Mouse (Mus musculus) heart, embryonic 12.5 days (tissue): ENCODE data around the gene Plekhf1. TPM values are rescaled to one million over a fixed set of nuclear protein-coding genes. Genes with fewer than 3 reads are reported as not detected.

Experiments used
- ATAC-seq: fragments of 200-750 bp; cut with Nextera tagmentation; 2 replicates; pipeline ENCODE4 v1.8.0; 2017; ENCODE audit warnings: moderate TSS enrichment, moderate library complexity; ENCODE audit not compliant: insufficient number of reproducible peaks, low FRiP score
- H3K27ac ChIP-seq: fragments of 300-500 bp; sonication (generic); 2 replicates; pipeline ENCODE4 v1.5.1; 2016; ENCODE audit warnings: mild to moderate bottlenecking, moderate library complexity; ENCODE audit not compliant: poor library complexity, severe bottlenecking
- H3K27me3 ChIP-seq: fragments of 300-500 bp; sonication (generic); replicated peaks from 2 replicates; pipeline ENCODE4 v1.6.1; 2016; ENCODE audit warnings: mild to moderate bottlenecking, moderate library complexity
- H3K36me3 ChIP-seq: fragments of 300-500 bp; sonication (generic); 2 replicates; pipeline ENCODE4 v1.6.1; 2016; ENCODE audit warnings: mild to moderate bottlenecking, moderate library complexity
- H3K4me1 ChIP-seq: fragments of 300-500 bp; sonication (generic); replicated peaks from 2 replicates; pipeline ENCODE4 v1.6.1; 2016; ENCODE audit warnings: mild to moderate bottlenecking
- H3K4me2 ChIP-seq: fragments of 300-500 bp; sonication (generic); 2 replicates; pipeline ENCODE4 v1.6.1; 2016; ENCODE audit warnings: mild to moderate bottlenecking, moderate library complexity
- H3K4me3 ChIP-seq: fragments of 300-500 bp; sonication (generic); 2 replicates; pipeline ENCODE4 v1.5.1; 2016; ENCODE audit warnings: mild to moderate bottlenecking
- H3K9ac ChIP-seq: fragments of 300-500 bp; sonication (generic); 2 replicates; pipeline ENCODE4 v1.6.1; 2016; ENCODE audit warnings: mild to moderate bottlenecking, moderate library complexity
- H3K9me3 ChIP-seq: fragments of 300-500 bp; sonication (generic); replicated peaks from 2 replicates; pipeline ENCODE4 v1.6.1; 2016; ENCODE audit warnings: mild to moderate bottlenecking, moderate library complexity
- WGBS: fragments of 180-500 bp; shearing (Covaris S2); methylation state at CpG from one replicate; pipeline ENCODE4 v1.1.7; 2016; 5-methylcytosine and 5-hydroxymethylcytosine counted together
- polyA plus RNA-seq: library from polyadenylated mRNA; unstranded; fragments of >200 nt; fragmentation: Nextera tagmentation; extraction: Ambion mirVana; gene quantifications from 2 replicates; pipeline ENCODE4 v1.2.1, GENCODE M21; 2016

Plekhf1 gene
- polyA plus RNA-seq, 1 experiment from 2014 or later, result 1.7 TPM

DNA sequence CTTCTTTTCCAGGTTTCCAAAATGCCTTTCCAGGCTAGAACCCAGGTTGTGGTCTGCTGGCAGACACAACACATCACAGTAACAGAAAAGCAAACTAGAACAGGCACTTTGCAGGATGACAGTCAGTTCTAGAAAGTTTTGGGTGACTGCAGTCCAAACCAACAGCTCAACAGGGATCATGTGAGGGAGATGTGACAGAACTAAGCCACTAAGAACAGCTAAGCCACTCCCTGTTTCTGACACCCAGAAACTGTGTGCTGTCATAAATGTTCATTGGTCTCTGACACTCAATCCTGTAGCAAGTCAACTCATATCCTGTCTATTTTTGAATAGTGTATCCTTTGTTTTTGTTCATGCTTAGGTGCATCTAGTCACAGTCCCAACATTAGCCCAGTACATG, 9.3 kb upstream of the Plekhf1 start:
- Histone ChIP-seq H3K4me1 (no peaks in the 10 kb centered on the region), H3K4me3 (no peak overlapping the region), H3K27me3 (no peaks in the 10 kb centered on the region), H3K9ac (no peak overlapping the region), H3K27ac (no peak overlapping the region), H3K36me3 (no peaks in the 10 kb centered on the region), H3K4me2 (no peak overlapping the region), H3K9me3 (no peaks in the 10 kb centered on the region)
- ATAC-seq, result no peak

DNA sequence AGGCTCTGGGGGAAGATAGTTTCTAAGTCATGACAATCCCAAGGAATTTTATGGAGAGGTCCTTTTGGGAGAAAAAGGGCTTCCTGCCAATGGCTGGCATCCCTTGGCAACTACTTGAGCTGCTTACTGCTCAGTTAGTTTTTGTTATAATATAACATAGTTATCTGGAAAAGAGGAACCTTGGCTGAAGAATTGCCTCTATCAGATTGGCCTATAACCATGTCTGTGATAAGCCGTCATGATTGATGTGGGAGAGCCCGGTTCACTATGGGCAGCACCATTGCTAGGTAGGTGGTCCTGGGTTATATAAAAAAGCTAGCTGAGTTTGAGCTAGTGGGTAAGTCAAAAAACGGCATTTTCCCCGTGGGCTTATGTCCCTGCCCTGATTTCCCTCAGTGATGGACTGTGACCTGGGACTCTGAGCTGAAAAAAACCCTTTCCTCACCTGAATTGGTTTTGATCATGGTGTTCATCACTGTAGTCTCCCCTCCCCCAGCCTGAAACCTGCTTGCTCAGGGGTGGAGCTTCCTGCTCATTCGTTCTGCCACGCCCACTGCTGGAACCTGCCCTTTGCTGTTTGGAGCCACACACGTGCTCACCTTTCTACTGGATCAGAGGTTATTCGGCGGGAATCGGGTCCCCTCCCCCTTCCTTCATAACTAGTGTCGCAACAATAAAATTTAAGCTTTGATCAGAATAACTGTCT, 8.7 kb upstream of the Plekhf1 start:
- H3K36me3 ChIP-seq, result no peaks in the 10 kb centered on the region
- H3K4me3 ChIP-seq, result no peak overlapping the region
- no peaks in the 10 kb centered on the region for H3K27me3 ChIP-seq
- H3K27ac ChIP-seq, result no peak overlapping the region
- no peak overlapping the region for H3K4me2 ChIP-seq
- 39% methylated on average over 11 of the region's 11 CpGs for WGBS
- no peaks in the 10 kb centered on the region for H3K4me1 ChIP-seq
- ATAC-seq, result no peak
- no peak overlapping the region for H3K9ac ChIP-seq
- H3K9me3 ChIP-seq, result no peaks in the 10 kb centered on the region

DNA sequence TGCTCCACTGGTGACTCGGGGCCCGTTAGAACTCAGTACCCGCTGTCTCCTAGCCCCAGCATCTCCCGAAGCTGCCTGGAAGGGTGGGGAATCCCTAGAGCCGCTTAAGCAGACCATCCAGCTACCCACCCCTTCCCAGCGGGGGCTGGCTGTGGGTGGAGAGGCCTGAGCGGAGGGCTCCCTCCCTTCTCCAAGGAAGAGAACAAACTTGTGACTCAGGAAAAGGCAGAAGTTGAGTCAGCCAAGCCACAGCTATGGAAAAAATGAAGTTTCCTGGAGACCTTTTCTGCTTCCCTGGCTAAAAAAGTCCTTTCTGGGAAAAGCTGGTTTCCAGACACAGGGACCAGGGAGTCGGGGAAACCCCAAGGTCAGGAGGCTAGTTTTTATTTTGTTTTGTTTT, 2.5 kb upstream of the Plekhf1 start:
- Histone ChIP-seq H3K9me3 (no peaks in the 10 kb centered on the region), H3K9ac (no peak overlapping the region), H3K4me2 (no peak overlapping the region), H3K27me3 (0 out of 2 replicates have a peak, but pooled peaks cover 4% of the 10 kb centered on the region), H3K36me3 (no peaks in the 10 kb centered on the region), H3K4me1 (peaks cover 4% of the 10 kb centered on the region), H3K4me3 (no peak overlapping the region), H3K27ac (0 out of 2 replicates have a peak overlapping the region, but pooled peaks have one; percentile 1)
- ATAC-seq, result no peak
- WGBS, result 17% methylated on average over 8 of the region's 8 CpGs

DNA sequence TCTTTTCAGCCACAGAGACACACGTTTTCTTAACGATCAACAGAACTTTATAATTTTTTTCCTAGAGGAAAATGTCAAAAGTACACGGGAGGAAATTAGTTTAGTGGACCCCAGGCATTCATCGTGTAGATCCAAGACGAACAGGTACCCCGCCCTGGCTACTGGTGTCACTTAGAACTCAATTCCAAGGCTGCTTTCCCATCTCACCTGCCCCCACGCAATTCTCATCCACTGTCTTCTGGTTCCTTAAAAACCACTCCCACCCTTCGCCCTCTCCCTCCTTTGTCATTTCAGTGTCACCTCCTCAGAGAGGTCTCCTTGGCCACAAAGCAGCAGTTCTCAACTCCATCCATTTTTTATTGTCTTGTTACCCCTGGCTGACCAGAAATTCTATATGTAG, 513 bp upstream of the Plekhf1 start:
- Histone ChIP-seq H3K4me2 (peak overlapping the region; percentile 85), H3K27ac (no peak overlapping the region), H3K27me3 (0 out of 2 replicates have a peak, but pooled peaks cover 4% of the 10 kb centered on the region), H3K9me3 (no peaks in the 10 kb centered on the region), H3K4me3 (peak overlapping the region; percentile 71), H3K9ac (peak overlapping the region; percentile 55; the same call in 1 of the 2 replicates), H3K36me3 (no peaks in the 10 kb centered on the region), H3K4me1 (peaks cover 14% of the 10 kb centered on the region)
- 23% methylated on average over 8 of the region's 8 CpGs for WGBS
- ATAC-seq, result no peak

DNA sequence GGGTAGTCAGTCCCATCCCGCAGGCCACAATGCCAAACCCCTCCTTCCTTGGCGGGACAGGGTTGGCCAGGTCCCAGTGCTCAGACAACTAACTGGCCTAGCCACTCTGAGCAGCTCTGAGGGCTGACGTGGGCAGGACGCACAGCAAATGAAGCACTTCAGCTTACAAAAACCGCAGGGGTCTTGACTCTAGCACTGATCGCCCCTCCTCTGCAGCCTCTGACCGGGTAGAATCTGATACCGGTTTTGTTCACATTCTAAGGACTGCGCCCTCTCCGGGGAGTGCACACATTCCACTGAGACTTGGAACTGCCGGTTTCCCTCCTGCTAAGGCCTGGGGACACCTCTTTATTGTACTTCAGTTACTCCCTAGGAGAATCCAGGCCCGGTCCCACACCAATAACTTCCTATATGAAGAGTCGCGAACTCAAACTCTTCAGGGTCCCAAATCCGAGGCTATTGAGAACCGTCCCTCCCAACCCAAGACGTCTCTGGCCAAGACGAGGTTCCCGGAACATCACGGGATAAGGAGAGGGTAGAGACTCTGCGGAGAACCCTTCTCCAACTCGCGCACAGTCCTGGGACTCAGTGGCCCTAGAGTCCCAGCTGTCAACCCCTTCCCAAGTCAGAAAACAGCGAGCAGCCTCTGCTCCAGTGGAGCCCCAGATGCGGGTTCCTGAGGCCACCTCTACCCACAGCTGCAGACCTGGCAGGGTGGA, 476 bp downstream of the Plekhf1 start:
- 0 out of 2 replicates have a peak, but pooled peaks cover 4% of the 10 kb centered on the region for H3K27me3 ChIP-seq
- peaks cover 14% of the 10 kb centered on the region for H3K4me1 ChIP-seq
- H3K27ac ChIP-seq, result peak overlapping the region; percentile 63
- peak overlapping the region; percentile 71 for H3K4me3 ChIP-seq
- H3K9me3 ChIP-seq, result no peaks in the 10 kb centered on the region
- ATAC-seq, result peak; percentile 63
- peak overlapping the region; percentile 85 for H3K4me2 ChIP-seq
- H3K36me3 ChIP-seq, result no peaks in the 10 kb centered on the region
- H3K9ac ChIP-seq, result peak overlapping the region; percentile 75
- WGBS, result 1% methylated on average over 25 of the region's 25 CpGs

DNA sequence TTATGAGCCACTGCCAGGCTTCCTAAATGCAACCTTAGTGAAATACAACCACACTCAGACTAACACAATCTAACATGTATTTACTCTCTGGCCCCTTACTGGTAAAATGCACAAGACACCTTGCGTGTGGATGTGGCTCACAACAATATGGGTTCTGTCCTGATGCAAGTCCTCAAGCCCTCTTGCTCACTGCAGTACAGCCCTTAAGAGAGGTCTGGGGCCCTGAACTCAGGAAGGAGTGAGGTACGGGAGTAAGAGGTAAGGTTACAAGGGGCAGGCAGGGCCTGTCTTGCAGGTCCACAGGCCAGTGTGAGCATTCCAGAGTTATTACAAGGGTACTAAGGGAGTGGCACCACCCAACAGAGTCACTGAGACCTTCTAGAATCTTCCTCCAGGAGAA, 1.6 kb downstream of the Plekhf1 start:
- 0 out of 2 replicates have a peak, but pooled peaks cover 4% of the 10 kb centered on the region for H3K27me3 ChIP-seq
- no peak for ATAC-seq
- 79% methylated on average over 2 of the region's 2 CpGs for WGBS
- H3K4me1 ChIP-seq, result peaks cover 14% of the 10 kb centered on the region
- no peak overlapping the region for H3K27ac ChIP-seq
- no peak overlapping the region for H3K9ac ChIP-seq
- H3K4me2 ChIP-seq, result peak overlapping the region; percentile 85; the same call in 1 of the 2 replicates
- peaks cover 10% of the 10 kb centered on the region for H3K36me3 ChIP-seq
- no peaks in the 10 kb centered on the region for H3K9me3 ChIP-seq
- H3K4me3 ChIP-seq, result no peak overlapping the region; the same call in 1 of the 2 replicates

DNA sequence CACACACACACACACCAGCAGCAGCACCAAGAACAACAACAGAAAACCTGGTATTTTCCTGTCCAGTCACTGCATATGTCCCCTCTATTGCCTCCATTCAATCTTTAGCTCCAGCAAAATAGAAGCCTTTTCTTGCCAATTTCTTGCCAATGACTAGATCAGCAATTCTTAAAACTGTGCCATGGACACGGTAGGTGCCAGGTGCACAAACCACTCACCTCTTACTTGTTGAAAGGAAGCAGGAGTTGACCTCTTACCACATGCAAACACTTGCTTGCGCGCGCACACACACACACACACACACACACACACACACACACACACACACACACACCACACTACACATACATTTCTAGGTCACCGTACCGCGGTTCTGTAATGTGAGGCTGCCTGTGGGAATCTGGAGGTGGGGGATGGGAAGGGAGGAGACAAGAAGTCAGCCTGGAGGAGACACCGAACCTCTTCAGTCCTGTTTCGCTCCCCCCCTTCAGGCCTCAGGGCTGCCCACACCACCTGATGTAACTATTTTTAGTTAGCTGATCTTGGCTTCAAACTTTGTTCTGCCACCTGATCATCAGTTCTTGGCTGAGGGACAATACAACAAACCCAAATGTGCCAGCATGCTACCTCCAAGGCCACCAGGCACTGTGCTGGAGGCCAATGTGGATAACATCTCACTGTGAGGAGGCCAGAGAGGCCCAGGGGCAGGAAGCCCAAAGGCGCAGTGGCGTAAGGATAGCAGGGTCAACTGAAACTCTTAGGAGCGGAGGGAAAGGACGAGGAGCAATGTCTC, 3.0 kb downstream of the Plekhf1 start:
- Histone ChIP-seq H3K4me3 (no peak overlapping the region), H3K36me3 (peaks cover 23% of the 10 kb centered on the region), H3K27me3 (0 out of 2 replicates have a peak, but pooled peaks cover 4% of the 10 kb centered on the region), H3K9ac (no peak overlapping the region), H3K27ac (0 out of 2 replicates have a peak overlapping the region, but pooled peaks have one; percentile 37), H3K4me1 (peaks cover 18% of the 10 kb centered on the region), H3K9me3 (no peaks in the 10 kb centered on the region), H3K4me2 (peak overlapping the region; percentile 20; the same call in 1 of the 2 replicates)
- no peak for ATAC-seq
- 66% methylated on average over 13 of the region's 13 CpGs for WGBS

DNA sequence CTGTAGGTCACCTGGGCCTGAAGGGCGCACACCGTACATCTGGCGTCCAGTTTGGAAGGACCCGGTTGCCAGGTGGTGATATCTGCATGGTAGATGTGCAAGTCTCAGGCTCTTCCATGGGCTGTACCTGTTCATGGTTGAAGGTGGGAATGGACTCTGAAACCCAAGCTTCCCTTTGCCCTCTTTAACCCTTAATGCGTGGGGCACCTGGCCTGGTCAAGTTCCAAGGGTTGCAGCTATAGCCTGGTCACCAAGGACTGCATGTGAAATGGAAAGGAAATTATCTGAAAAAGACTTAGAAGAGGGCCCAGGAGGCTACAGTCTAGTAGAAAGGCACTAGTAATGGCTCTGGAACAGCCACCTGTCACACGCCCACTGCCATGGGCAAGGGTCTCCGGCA, 7.0 kb downstream of the Plekhf1 start:
- Histone ChIP-seq H3K4me3 (no peak overlapping the region), H3K9ac (no peak overlapping the region), H3K27ac (no peak overlapping the region), H3K4me1 (peaks cover 21% of the 10 kb centered on the region), H3K9me3 (no peaks in the 10 kb centered on the region), H3K36me3 (peaks cover 26% of the 10 kb centered on the region), H3K27me3 (no peaks in the 10 kb centered on the region), H3K4me2 (no peak overlapping the region)
- no peak for ATAC-seq
- WGBS, result 92% methylated on average over 7 of the region's 7 CpGs

DNA sequence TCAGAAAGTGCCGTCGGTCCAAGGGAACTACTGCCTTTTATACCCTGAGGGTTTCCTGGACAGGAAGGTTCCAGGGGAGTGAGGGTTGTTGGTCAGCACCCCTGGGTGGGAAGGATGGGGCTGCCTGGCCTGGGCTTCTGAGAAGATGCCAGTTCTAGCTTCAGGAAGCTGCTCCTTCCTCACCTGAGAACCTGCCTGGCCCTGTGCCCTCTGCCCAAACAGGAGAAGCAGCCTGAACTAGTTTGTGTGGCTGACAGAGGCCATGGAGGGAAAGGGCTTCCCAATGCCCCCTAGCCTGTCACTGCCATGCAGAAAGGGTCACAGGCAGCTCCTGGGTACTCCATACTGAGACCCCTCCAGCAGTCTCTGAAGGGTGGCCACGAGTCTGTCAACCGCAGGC, 8.3 kb downstream of the Plekhf1 start:
- peaks cover 13% of the 10 kb centered on the region for H3K4me1 ChIP-seq
- H3K36me3 ChIP-seq, result peaks cover 26% of the 10 kb centered on the region
- no peaks in the 10 kb centered on the region for H3K27me3 ChIP-seq
- H3K4me3 ChIP-seq, result no peak overlapping the region
- H3K9me3 ChIP-seq, result no peaks in the 10 kb centered on the region
- 84% methylated on average over 4 of the region's 4 CpGs for WGBS
- no peak overlapping the region for H3K9ac ChIP-seq
- H3K4me2 ChIP-seq, result no peak overlapping the region
- no peak overlapping the region for H3K27ac ChIP-seq
- ATAC-seq, result no peak

DNA sequence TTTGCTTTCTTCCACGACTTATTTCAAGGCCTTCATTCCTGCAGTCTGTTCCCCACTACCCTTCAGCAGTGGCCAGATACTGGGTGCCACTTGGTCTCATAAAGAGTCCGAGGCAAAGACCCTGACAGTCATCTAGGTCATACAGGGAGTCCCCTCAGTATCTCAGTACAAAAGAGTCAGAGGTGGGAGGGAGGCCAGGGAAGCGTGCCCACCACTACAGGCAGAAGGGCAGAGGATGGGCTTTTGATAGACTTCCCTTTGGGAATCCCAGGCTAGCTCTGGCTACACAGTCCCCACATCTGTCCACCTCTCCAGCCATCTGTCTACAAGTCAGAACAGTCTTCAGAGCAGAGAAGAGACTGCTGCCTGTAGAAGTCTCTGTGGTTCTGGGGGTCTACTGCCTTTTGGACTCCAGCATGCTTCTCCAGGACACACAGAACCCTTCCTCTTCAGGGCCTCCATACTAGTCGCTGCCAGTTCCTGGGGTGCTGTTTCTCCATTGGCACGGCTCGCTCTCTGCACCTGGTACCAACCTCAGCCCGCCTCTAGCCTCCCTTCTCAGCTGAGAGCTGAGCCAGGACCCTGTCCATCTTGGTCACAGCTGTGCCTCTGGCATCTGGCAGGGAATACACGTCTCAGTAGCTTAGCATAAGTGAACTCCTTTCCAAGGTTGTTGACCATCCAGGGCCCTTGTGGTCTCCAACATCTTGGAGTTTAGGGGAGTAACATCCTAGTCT, 9.0 kb downstream of the Plekhf1 start:
- no peak overlapping the region for H3K4me2 ChIP-seq
- no peaks in the 10 kb centered on the region for H3K27me3 ChIP-seq
- H3K9me3 ChIP-seq, result no peaks in the 10 kb centered on the region
- H3K36me3 ChIP-seq, result peaks cover 26% of the 10 kb centered on the region
- ATAC-seq, result no peak
- no peak overlapping the region for H3K4me3 ChIP-seq
- no peak overlapping the region for H3K27ac ChIP-seq
- H3K4me1 ChIP-seq, result peaks cover 11% of the 10 kb centered on the region
- WGBS, result 72% methylated on average over 8 of the region's 8 CpGs
- no peak overlapping the region for H3K9ac ChIP-seq
